Mouse (Mus musculus) spleen, adult 2 months (tissue): ENCODE results near the gene Brsk1.

ENCODE experiments used
- CTCF ChIP-seq: fragments of 200-500 bp; IDR thresholded peaks from 2 replicates; pipeline ENCODE4 v1.5.1; 2011; ENCODE audit warnings: mild to moderate bottlenecking, inconsistent platforms; ENCODE audit not compliant: insufficient read depth, insufficient read length, insufficient replicate concordance; ENCODE audit errors: extremely low read depth
- POLR2A ChIP-seq: fragments of 200-500 bp; IDR thresholded peaks from 2 replicates; pipeline ENCODE4 v1.6.1; 2011; ENCODE audit warnings: low read depth, low read length, inconsistent platforms

- TF ChIP-seq CTCF (no peak), POLR2A (no peak)
Observed at GRCm38 (mm10) chr7:4740309-4740727, 49.9 kb downstream of the Brsk1 start.
